Mouse (Mus musculus): Measurements from ENCODE around the gene Arfgap3.
"Not testable (repeated sequence)": the region's sequence is repeated elsewhere in the genome, so short reads cannot be mapped to it uniquely, and the experiment has no call there.

The Arfgap3 gene

DNA sequence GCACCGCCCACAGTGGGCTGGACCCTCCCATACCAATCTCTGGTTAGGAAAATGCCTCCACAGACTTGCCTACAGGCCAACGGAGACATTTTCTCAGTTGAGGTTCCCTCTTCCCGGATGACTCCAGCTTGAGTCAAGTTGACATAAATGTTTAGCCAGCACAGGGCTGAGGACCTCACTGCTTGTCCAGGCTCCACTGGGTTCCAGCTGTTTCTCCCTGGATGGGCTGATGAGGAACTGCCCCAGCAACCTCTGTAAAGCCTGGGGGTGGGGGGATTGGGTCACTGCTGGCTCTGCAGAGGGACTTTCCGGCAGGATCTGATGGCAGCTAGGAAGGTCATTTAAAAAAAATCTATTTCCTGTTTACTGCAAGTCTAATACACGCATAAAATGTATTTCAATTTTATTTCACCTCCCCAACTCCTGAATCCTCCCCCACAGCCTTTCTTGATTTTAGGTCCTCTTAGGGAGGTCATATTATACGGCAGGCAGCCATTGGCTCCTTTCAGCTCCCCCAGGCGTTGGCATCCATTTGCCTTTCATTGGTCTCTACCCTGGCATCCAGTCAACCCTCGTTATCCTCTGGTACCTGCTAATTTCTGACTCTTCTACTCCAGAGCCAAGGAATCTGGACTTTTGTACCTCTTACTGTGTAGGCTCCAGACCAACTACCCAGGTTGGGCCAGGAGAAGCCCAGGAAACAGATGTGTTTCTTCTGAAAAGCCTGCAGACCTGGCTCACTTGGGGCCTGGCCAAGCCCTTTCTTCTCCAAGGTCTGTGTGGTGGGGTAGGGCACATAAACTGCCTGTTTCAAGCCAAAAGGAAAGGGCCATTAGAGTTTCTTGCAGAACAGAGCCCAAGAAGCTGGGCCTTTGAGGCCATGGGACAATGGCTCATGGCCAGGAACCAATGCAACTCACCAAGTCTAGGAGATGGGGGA, 56.1 kb downstream of the Arfgap3 start:
- peak; percentile 74 to 76 for DNase-seq

DNA sequence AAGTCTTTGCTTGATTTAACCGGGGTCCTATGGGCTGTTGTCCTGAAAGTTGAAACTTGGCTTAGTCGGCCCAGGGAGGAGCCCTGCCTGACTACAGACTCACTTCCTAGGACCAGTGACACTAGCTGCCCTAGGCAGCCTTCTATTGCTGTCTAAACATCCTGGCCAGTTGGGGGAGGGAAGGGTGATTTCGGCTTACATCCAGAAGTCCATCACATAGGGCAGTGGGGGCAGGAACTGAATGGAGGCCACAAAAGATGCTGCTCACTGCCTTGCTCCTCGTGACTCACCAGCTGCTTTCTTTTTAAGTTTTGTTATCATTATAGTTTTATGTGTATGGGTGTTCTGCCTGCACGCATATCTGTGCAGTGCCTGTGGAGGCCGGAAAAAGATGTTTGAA, 56.9 kb downstream of the Arfgap3 start:
- DNase-seq = no peak

GRCm38 (mm10) chr15:83292261-83293056, 57.6 kb downstream of the Arfgap3 start:
- DNase-seq = no peak

DNA sequence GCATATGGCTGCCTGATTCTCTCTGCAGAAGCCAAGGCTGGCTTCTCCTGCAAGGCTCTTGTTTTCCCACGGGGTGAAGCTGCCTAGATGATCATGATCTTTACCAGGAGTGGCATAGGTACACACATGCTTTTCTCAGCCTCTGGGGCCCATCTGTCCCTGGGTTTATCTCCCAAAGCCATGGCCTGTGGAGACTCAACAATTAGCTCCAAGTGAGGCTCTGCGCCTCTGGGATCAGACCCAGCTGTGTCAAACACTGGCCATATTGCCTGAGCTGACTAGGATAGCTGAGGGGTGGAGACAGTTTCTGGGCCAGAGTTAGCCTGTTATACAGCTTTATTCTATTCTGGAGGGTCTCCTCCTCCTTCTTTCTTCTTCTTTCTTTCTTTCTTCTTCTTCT, 59.1 kb downstream of the Arfgap3 start:
- no peak for DNase-seq

GRCm38 (mm10) chr15:83284828-83285227, 65.2 kb downstream of the Arfgap3 start:
- DNase-seq = peak in 1 of 2 experiments; percentile 21

GRCm38 (mm10) chr15:83282397-83282796, 67.7 kb downstream of the Arfgap3 start:
- no peak for DNase-seq

DNA sequence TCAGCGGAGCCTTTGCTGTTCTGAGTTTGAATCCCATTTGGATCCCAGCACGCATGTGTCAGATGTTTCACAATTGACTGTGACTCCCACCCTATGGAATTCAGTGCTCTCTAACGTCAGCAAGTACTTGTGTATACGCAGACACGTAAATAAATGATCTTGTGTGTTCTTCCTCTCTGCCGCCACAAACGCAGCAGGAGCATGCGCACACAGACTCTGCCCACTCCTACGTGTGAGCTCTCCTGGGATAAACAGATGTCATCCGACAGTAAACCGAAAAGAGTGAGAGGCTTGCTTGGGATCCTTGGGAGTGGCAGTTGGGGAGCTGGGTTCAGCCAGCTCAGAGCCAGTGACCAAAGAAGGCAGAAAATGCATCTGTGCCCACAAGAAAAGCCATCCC, 68.7 kb downstream of the Arfgap3 start:
- DNase-seq = no peak

DNA sequence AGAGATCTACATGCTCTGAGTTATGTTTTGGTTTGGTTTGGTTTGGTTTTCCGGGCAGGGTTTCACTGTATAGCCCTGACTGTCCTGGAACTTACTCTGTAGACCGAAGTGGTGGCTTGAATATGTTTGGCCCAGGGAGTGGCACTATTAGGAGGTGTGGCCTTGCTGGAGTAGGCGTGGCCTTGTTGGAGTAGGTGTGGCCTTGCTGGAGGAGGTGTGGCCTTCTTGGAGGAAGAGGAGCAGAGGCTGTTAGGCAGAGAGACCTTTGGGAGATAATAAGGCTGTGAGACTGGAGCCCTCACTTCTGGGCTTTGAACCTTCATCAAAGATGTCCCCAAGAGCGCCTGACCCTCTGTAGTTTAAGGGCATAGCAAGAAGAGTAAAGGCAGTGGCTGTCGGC, 71.5 kb downstream of the Arfgap3 start:
- DNase-seq = no peak

DNA sequence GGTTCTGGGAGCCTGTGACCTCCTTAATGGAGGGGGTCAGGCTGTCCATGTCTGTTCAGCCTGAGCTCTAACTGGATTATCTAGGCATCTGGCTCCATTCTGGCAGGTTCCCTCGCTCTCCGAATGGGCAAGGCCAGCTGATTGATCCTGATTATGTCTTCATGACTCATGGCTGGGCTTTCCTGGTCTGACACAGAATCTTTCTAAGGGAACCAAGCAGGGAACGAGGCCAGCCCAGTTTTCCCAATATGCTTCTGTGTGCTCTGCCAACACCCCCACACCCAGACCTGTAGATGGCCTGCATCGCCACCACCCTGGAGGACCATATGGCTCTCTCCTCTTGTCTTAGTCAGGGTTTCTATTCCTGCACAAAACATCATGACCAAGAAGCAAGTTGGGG, 72.6 kb downstream of the Arfgap3 start:
- peak; percentile 52 to 73 for DNase-seq

GRCm38 (mm10) chr15:83274237-83274636, 75.8 kb downstream of the Arfgap3 start:
- DNase-seq = not testable (repeated sequence)

GRCm38 (mm10) chr15:83273017-83273416, 77.0 kb downstream of the Arfgap3 start:
- DNase-seq = no peak

- not testable (repeated sequence) for DNase-seq
Measured at GRCm38 (mm10) chr15:83271221-83271620, 78.8 kb downstream of the Arfgap3 start.

DNA sequence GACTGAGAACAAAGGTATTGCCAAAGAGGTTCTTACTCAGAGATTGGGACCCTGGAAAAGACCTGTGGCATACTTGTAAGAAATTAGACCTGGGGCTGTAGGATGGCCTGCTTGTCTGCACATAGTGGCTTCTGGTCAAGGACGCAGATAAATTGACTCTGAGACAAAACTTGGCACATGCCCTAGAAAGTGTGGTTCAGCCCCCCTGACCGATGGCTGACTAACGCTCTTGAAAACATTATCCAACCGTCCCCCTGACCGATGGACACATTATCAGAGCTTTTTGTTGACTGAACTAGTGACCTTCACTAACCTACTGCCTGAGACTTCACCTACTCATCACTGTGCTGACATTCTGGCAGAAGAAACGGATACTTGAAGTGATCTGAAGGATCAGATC, 80.1 kb downstream of the Arfgap3 start:
- DNase-seq = not testable (repeated sequence)

- DNase-seq = peak in 1 of 2 experiments; percentile 4
Measured at GRCm38 (mm10) chr15:83268428-83268827, 81.6 kb downstream of the Arfgap3 start.

GRCm38 (mm10) chr15:83265269-83265668, 84.8 kb downstream of the Arfgap3 start:
- DNase-seq = no peak

- no peak for DNase-seq
Measured at GRCm38 (mm10) chr15:83263405-83263804, 86.6 kb downstream of the Arfgap3 start.

DNA sequence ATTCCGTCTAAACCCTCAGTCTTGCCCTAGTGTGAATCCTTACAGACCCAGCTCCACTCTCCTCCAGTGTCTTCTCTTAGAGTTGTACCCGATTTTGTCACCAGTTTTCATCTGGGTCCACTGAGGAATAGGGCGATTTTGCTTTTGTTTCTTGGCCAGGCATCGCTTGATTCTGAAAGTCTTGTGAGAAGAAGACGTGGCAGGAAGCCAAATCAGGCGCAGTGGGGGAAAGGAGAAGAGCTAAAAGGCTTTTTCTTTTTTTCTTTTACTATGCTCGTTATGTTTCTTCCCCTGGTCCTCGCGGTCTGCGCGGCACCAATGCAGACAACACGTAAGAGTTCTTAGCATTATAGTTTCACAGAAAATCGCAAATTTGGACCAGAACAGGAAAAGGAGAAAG, 92.1 kb downstream of the Arfgap3 start:
- DNase-seq = peak in 1 of 2 experiments; percentile 17

DNA sequence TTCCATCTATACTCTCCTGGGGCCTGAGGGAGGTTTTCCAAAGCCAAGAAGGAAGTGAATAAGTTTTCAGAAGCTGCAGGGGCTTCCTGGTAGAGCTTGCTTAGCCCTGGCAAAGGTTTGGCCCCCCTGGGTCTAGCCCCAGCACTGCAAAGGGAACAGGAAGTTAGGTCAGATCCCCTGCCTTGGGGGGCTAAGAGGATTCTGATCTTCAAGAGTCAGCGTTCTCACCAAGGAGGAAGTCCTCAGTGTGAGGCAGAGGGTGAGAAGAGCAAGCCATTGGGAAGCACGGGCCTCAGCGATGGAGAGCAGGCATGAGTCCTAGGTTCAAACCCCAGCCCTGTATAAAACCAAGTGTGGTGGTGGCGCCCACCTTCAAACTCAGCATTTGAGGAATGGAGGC, 93.6 kb downstream of the Arfgap3 start:
- DNase-seq = no peak

- DNase-seq = no peak
Measured at GRCm38 (mm10) chr15:83255944-83256343, 94.1 kb downstream of the Arfgap3 start.

- no peak for DNase-seq
Measured at GRCm38 (mm10) chr15:83255191-83255782, 94.8 kb downstream of the Arfgap3 start.

- no peak for DNase-seq
Measured at GRCm38 (mm10) chr15:83254372-83255070, 95.5 kb downstream of the Arfgap3 start.

DNA sequence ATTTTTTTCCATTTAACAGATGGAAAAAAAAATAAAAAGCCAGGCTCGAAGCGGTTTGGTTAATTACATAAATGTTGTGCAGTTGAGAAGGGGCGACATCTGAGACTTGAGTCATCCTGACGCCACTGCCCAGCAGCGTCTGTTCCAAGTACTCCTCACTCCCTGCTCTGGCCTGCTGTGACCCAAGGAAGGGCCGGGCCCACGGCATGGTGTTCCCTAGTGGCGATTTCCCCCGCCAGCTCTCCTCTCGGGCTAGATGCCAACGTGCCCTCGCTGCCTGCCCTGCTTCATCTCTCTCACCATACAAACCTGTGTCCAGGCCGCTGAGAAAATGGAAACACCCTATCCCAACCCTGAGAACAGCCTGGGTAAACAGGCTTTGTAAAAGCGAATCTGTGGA, 98.0 kb downstream of the Arfgap3 start:
- DNase-seq = no peak

All from cerebellum, postnatal 14 days (tissue).